Mouse (Mus musculus) midbrain, embryonic 16.5 days (tissue): ENCODE measurements at regions not wholly inside any gene's neighbourhood (a gene's known extent, or its start where the extent isn't known, plus 50 kb on each side); places are given as distances from the start of the nearest gene placed in this dataset.

Experiments
- ATAC-seq: fragments of 200-750 bp; cut with Nextera tagmentation; 2 replicates; pipeline ENCODE4 v1.8.0; 2017; ENCODE audit warnings: moderate TSS enrichment
- H3K27ac ChIP-seq: fragments of 300-500 bp; sonication (generic); 2 replicates; pipeline ENCODE4 v1.5.1; 2014; ENCODE audit warnings: mild to moderate bottlenecking, low read length, mixed read lengths
- H3K27me3 ChIP-seq: fragments of 300-500 bp; sonication (generic); 2 replicates; pipeline ENCODE4 v1.6.1; 2014; ENCODE audit warnings: low read depth, low read length, mixed read lengths; ENCODE audit not compliant: control insufficient read depth, insufficient read depth
- H3K36me3 ChIP-seq: fragments of 300-500 bp; sonication (generic); 2 replicates; pipeline ENCODE4 v1.6.1; 2014; ENCODE audit warnings: mild to moderate bottlenecking, low read length, moderate library complexity, mixed read lengths; ENCODE audit not compliant: control insufficient read depth, insufficient read depth
- H3K4me1 ChIP-seq: fragments of 300-500 bp; sonication (generic); 2 replicates; pipeline ENCODE4 v1.6.1; 2014; ENCODE audit warnings: mild to moderate bottlenecking, low read length, mixed read lengths; ENCODE audit not compliant: control insufficient read depth, insufficient read depth
- H3K4me2 ChIP-seq: fragments of 300-500 bp; sonication (generic); 2 replicates; pipeline ENCODE4 v1.6.1; 2014; ENCODE audit warnings: mild to moderate bottlenecking, low read length, mixed read lengths
- H3K4me3 ChIP-seq: fragments of 300-500 bp; sonication (generic); 2 replicates; pipeline ENCODE4 v1.5.1; 2014; ENCODE audit warnings: low read depth, mild to moderate bottlenecking, low read length, moderate library complexity, mixed read lengths
- H3K9ac ChIP-seq: fragments of 300-500 bp; sonication (generic); 2 replicates; pipeline ENCODE4 v1.6.1; 2014; ENCODE audit warnings: low read depth, low read length, mixed read lengths
- H3K9me3 ChIP-seq: fragments of 300-500 bp; sonication (generic); replicated peaks from 2 replicates; pipeline ENCODE4 v1.6.1; 2014; ENCODE audit warnings: mild to moderate bottlenecking, low read length, mixed read lengths; ENCODE audit not compliant: control insufficient read depth, poor library complexity, severe bottlenecking
- WGBS: fragments of 180-500 bp; shearing (Covaris S2); extraction: QIAGEN DNeasy Blood & Tissue Kit; methylation state at CpG from one replicate; pipeline ENCODE4 v1.1.7; 2014; 5-methylcytosine and 5-hydroxymethylcytosine counted together

DNA sequence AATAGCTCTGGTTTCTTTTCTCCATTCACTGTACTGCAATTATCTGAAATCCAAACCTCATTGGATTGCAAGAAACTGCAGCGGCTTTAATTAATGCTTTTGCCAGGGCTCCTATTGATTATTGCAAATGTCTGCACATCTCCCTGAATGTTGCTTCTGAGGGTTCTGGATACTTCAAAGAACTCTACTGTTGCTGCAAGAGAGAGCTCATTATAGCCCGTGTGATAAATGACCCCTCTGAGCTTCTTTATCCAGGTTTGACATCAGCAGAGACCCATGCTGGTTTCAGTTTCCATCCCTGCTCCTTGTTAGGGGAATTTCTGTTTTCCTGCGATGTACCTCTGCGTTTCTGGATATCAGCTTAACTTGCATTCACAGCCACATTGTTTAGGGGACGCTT, 78.4 kb upstream of the Nav3 start:
- peaks cover 9% of the 10 kb centered on the region; the same call in 1 of the 2 replicates for H3K4me1 ChIP-seq
- H3K27me3 ChIP-seq = no peaks in the 10 kb centered on the region
- 33% methylated on average over 5 of the region's 5 CpGs for WGBS
- 0 out of 2 replicates have a peak overlapping the region, but pooled peaks have one; percentile 28 for H3K27ac ChIP-seq
- no peak overlapping the region; the same call in none of the 2 replicates for H3K4me2 ChIP-seq
- no peak for ATAC-seq
- H3K36me3 ChIP-seq = no peaks in the 10 kb centered on the region
- no peaks in the 10 kb centered on the region for H3K9me3 ChIP-seq
- no peak overlapping the region for H3K9ac ChIP-seq
- no peak overlapping the region for H3K4me3 ChIP-seq

DNA sequence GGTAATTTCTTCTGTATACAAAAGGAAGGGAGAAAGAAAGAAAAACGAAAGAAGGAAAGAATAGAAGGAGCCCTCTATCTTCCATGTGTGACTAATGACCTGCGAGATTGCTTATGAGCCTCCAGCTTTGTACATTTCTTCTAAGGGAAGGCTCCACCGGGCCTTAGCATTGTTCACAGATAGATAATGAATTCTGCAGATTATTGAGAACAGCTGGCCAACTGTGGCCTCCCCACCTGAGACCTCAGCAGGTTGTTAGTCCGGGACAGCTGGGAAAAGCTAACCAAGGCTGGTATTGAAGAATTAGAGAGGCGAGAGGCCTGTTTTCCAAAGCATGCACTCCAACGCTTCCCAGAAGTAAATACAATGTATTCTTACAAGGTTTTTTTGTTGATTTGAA, 86.7 kb upstream of the Nav3 start:
- H3K9me3 ChIP-seq = no peaks in the 10 kb centered on the region
- no peak overlapping the region for H3K4me3 ChIP-seq
- peaks cover 3% of the 10 kb centered on the region; the same call in 1 of the 2 replicates for H3K4me1 ChIP-seq
- H3K36me3 ChIP-seq = no peaks in the 10 kb centered on the region
- 8% methylated on average over 6 of the region's 6 CpGs for WGBS
- H3K27me3 ChIP-seq = no peaks in the 10 kb centered on the region
- no peak overlapping the region for H3K9ac ChIP-seq
- H3K4me2 ChIP-seq = no peak overlapping the region
- H3K27ac ChIP-seq = 0 out of 2 replicates have a peak overlapping the region, but pooled peaks have one; percentile 28
- ATAC-seq = no peak

DNA sequence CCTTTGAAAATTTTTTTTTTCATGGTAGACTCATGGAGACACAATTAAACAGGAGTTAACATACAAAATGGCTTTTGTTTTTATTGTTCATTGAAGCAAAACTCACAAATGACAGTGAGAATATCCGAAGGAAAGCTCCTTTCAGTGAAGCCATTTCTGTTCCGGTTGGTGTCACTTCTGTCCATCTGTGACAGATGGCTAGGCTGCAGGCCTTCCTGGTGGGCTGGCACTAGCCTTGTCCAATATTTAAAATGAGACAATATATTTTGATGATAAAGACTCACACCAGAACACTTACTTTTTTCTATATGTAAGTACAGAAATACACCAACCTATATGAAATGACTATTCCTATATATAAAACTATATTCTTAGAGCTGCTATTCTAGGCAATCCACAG, 92.4 kb upstream of the Nav3 start:
- Histone ChIP-seq H3K36me3 (no peaks in the 10 kb centered on the region), H3K4me3 (no peak overlapping the region), H3K9ac (no peak overlapping the region), H3K27me3 (no peaks in the 10 kb centered on the region), H3K9me3 (no peaks in the 10 kb centered on the region), H3K4me1 (no peaks in the 10 kb centered on the region), H3K27ac (no peak overlapping the region), H3K4me2 (no peak overlapping the region)
- ATAC-seq = no peak
- 56% methylated on average over 2 of the region's 2 CpGs for WGBS

DNA sequence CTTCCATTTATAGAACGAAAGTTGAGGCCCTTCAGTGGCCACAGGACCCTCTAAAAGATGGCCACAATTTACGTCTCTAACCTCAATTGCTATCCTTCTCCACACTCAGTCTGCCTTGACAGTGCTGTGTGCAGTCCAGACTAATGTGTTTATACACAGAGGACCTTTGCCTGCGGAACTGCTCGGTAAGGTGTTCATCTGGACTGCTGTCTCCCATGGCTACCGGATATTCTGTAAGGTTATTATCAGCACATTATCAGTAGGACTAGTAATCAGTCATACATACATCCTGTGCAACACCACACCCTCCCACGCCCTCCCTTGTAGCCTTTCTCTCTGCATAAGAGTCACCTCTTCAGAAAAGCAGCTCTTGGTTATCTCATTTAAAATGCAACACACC, 98.0 kb upstream of the Nav3 start:
- no peak for ATAC-seq
- Histone ChIP-seq H3K36me3 (no peaks in the 10 kb centered on the region), H3K27ac (no peak overlapping the region), H3K4me1 (no peaks in the 10 kb centered on the region), H3K27me3 (no peaks in the 10 kb centered on the region), H3K9me3 (no peaks in the 10 kb centered on the region), H3K9ac (no peak overlapping the region), H3K4me3 (no peak overlapping the region), H3K4me2 (no peak overlapping the region)
- 82% methylated on average over 6 of the region's 6 CpGs for WGBS

DNA sequence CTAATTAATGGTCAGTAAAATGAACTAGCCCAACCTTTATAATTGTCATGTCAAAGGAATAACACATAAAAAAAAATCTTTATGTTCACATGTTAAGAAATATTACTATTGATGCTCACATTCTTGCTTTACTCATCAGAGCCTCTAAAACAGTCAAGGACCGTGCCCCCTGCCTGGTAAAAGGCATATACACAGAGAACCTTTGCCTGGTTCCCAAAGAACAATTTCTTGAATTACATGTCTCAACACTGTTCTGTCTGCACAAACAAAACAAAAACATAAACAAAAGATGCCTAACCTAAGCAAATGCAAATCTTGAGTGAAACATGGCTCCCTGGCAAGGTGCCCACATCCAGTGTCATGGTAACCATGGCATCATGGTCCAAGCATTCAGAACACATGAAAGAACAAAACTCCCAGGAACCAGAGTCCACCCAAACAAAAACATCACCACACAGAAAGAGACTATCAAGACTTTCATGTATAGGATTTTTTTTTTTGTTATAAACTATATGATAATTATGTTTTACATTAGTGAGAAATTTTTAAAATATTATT, 100.4 kb upstream of the Nav3 start:
- ATAC-seq = no peak
- Histone ChIP-seq H3K36me3 (no peaks in the 10 kb centered on the region), H3K4me2 (no peak overlapping the region), H3K27me3 (no peaks in the 10 kb centered on the region), H3K9ac (no peak overlapping the region), H3K4me1 (no peaks in the 10 kb centered on the region), H3K4me3 (no peak overlapping the region), H3K27ac (no peak overlapping the region), H3K9me3 (no peaks in the 10 kb centered on the region)
- 83% methylated on average over 1 of the region's 1 CpGs for WGBS

DNA sequence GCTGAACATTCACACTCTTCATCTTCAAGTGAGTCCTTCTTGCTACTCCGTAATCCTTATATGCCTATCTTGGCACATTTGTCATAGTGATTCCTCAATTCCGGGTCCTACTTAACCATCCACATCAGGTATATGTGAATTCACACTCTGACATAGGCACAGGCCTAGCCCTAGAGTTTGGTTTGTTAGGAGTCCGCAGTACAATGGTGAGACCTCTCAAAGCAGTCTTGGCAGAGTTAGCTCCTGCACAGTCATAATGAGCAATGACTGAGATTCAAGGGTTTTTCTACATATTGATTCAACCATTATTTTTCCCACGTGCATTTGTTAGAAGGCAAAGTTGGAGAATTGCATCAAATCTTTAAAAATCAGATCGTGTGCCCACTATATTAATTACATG, 107.1 kb upstream of the Nav3 start:
- no peak for ATAC-seq
- WGBS = 93% methylated on average over 5 of the region's 5 CpGs
- Histone ChIP-seq H3K4me1 (no peaks in the 10 kb centered on the region), H3K27ac (no peak overlapping the region), H3K27me3 (no peaks in the 10 kb centered on the region), H3K9ac (no peak overlapping the region), H3K9me3 (no peaks in the 10 kb centered on the region), H3K36me3 (no peaks in the 10 kb centered on the region), H3K4me3 (no peak overlapping the region), H3K4me2 (no peak overlapping the region)

DNA sequence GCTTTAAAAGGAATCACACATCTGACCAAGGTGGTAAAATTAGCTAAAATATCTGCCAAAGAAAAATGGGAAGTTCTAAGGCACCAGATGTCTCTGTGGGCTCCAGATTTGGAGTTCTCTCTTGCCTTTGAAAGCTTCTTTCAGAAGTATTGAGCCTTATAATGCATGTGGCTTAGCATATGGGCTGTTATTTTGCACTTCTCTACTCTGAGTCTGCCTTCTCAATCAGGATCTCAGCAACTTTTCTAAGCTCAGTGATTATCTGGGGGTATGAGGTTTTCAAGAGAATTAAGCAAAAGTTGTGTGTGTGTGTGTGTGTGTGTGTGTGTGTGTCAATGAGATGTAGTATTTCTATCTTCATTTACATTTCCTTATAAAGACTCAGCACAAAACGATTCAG, 107.6 kb upstream of the Nav3 start:
- Histone ChIP-seq H3K4me1 (no peaks in the 10 kb centered on the region), H3K4me3 (no peak overlapping the region), H3K9ac (no peak overlapping the region), H3K9me3 (no peaks in the 10 kb centered on the region), H3K4me2 (no peak overlapping the region), H3K27me3 (no peaks in the 10 kb centered on the region), H3K36me3 (no peaks in the 10 kb centered on the region), H3K27ac (no peak overlapping the region)
- no peak for ATAC-seq
- WGBS = 75% methylated on average over 1 of the region's 1 CpGs

DNA sequence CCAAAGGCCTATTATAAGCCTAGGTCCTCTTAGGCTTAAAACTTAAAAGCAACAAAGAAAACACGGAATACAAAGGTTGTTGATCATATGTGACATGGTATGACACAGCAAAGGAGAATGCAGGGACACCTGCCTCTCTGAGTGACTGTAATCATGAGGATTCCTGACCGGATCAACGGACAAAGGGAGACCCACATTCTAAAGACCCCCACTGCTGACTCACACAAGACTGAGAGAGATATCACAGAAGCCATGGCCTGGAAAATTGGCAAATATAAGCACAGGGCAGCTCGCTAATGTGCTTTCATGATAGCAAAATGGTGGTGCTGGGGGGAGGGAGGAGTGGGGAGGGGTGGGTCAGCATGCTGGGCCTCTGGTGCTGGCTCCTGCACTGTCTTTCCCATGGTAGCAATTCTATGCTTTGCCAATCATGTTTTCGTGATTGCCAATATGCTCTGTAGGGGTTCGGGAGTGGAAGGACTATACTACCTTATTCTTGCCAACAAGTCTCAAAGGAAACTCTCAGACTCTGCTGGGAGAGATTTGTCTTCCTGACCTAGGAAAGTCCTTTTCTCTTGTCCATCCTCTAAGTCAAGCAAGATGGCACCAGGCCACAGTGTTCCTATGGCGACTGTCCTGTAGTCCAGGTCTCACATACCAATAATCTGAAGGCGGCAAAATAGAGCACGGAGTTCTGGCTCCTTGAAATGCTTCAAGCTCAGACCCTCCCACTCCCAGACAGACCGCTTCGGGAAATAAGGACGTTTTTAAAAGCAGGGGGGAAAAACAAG, 110.5 kb upstream of the Nav3 start:
- Histone ChIP-seq H3K4me2 (no peak overlapping the region), H3K27ac (no peak overlapping the region), H3K27me3 (no peaks in the 10 kb centered on the region), H3K9ac (no peak overlapping the region), H3K9me3 (no peaks in the 10 kb centered on the region; the same call in 1 of the 2 replicates), H3K4me3 (no peak overlapping the region), H3K36me3 (no peaks in the 10 kb centered on the region), H3K4me1 (no peaks in the 10 kb centered on the region)
- 55% methylated on average over 12 of the region's 12 CpGs for WGBS
- peak; percentile 54; the same call in 1 of the 2 replicates for ATAC-seq

DNA sequence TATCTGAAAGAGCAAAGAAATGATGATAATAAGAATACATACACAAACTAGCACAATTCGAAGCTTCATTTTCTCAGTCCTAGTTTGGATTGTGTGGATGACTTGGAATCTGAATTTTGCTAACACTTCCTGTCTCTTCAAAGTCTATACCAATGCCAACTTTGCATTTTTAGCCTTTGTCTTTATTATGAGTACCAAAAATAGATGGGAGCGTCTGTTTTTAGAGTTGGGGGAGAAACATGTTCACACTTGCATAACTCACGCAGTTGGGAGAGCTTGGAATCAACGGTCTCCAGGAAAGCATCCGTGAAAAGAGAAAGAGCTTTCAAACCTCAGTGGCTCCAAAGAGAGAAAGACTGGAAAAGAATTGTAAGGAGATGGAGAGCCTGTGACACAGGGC, 114.5 kb upstream of the Nav3 start:
- WGBS = 93% methylated on average over 5 of the region's 5 CpGs
- H3K9ac ChIP-seq = no peak overlapping the region
- ATAC-seq = no peak
- H3K36me3 ChIP-seq = no peaks in the 10 kb centered on the region
- H3K27ac ChIP-seq = no peak overlapping the region
- no peak overlapping the region for H3K4me2 ChIP-seq
- no peak overlapping the region for H3K4me3 ChIP-seq
- H3K9me3 ChIP-seq = no peaks in the 10 kb centered on the region; the same call in 1 of the 2 replicates
- H3K4me1 ChIP-seq = no peaks in the 10 kb centered on the region
- no peaks in the 10 kb centered on the region for H3K27me3 ChIP-seq
